Mouse (Mus musculus) bone marrow, adult 2 months (tissue): ENCODE data around the gene Foxo6.

Experiments used
- CTCF ChIP-seq: fragments of 200-500 bp; IDR thresholded peaks from 2 replicates; pipeline ENCODE4 v1.5.1; 2011; ENCODE audit warnings: low read length, control low read depth; ENCODE audit not compliant: control insufficient read depth, insufficient read depth
- POLR2A ChIP-seq: fragments of 200-500 bp; IDR thresholded peaks from 2 replicates; pipeline ENCODE4 v1.6.1; 2011; ENCODE audit warnings: low read depth, mild to moderate bottlenecking, control low read depth, low read length, borderline replicate concordance; ENCODE audit not compliant: control insufficient read depth

- no peak for TF ChIP-seq POLR2A
- TF ChIP-seq CTCF: no peak
These were observed 47.2 kb upstream of the Foxo6 start for GRCm38 (mm10) chr4:120334316-120334715.
